ENCODE assay signal across 28 mouse cellular contexts in the genomic region with DNA sequence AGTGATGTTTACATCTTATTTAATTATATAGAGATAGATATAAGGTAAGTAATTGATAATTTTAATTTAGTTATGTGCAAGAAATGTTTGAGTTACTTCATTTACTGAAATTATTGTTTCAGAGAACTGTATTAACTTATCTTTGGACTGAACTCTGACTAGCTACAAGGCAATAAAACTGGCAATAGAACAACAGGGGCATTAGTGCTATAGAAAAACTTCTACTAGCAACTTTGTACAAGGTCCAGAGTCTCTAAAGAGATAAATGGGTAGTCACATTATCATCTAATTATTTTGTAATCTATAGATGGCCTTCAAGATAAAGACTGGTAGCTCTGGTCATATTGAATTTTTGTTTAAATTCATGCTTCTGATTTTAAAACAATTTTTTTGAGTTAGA.
"Had no signal": no experiment of that assay in that cellular context is flagged by ENCODE, and none has a peak within 500 bp of the region (broad histone marks: within the 10 kb centered on the region; RNA-seq: fewer than 3 reads in every experiment).

No protein-coding gene starts in this region.

- H3K4me2 ChIP-seq: embryonic facial prominence, embryonic 12.5 days; embryonic facial prominence, embryonic 13.5 days; embryonic facial prominence, embryonic 15.5 days; forebrain, embryonic 12.5 days; forebrain, embryonic 13.5 days; forebrain, embryonic 15.5 days had no signal

- H3K27me3 ChIP-seq: embryonic facial prominence, embryonic 12.5 days; embryonic facial prominence, embryonic 13.5 days; embryonic facial prominence, embryonic 15.5 days; forebrain, embryonic 12.5 days; forebrain, embryonic 13.5 days; forebrain, embryonic 15.5 days had no signal

- H3K4me3 ChIP-seq: embryonic facial prominence, embryonic 10.5 days; embryonic facial prominence, embryonic 12.5 days; embryonic facial prominence, embryonic 13.5 days; embryonic facial prominence, embryonic 15.5 days; erythroblast, embryonic 14.5 days; forebrain, embryonic 10.5 days; forebrain, embryonic 12.5 days; forebrain, embryonic 13.5 days; forebrain, embryonic 15.5 days; gastrocnemius, adult 2 months had no signal

- H3K27ac ChIP-seq: embryonic facial prominence, embryonic 10.5 days; embryonic facial prominence, embryonic 12.5 days; embryonic facial prominence, embryonic 13.5 days; embryonic facial prominence, embryonic 15.5 days; forebrain, embryonic 10.5 days; forebrain, embryonic 12.5 days; forebrain, embryonic 13.5 days; forebrain, embryonic 15.5 days; gastrocnemius, adult 2 months had no signal

- H3K36me3 ChIP-seq: embryonic facial prominence, embryonic 10.5 days; embryonic facial prominence, embryonic 12.5 days; embryonic facial prominence, embryonic 13.5 days; embryonic facial prominence, embryonic 15.5 days; forebrain, embryonic 10.5 days; forebrain, embryonic 12.5 days; forebrain, embryonic 15.5 days had no signal

- H3K4me1 ChIP-seq: embryonic facial prominence, embryonic 12.5 days; embryonic facial prominence, embryonic 15.5 days; forebrain, embryonic 10.5 days; forebrain, embryonic 12.5 days; forebrain, embryonic 13.5 days; forebrain, embryonic 15.5 days had no signal

- DNase-seq: cerebellum, adult 2 months; cerebellum, adult 8-10 months; cerebellum, adult 9-10 months; cerebellum, adult 9-11 months; cerebellum, postnatal 10 days; cerebellum, postnatal 14 days; cerebellum, postnatal 25 days; cerebellum, postnatal 36 days; embryo, embryonic 11 days; forebrain, postnatal 0 days; gastrocnemius, adult 2 months; gastrocnemius, postnatal 10 days; gastrocnemius, postnatal 14 days; gastrocnemius, postnatal 25 days; gastrocnemius, postnatal 36 days; heart, adult 11 months; heart, adult 18-20 months had no signal

- ATAC-seq: forebrain, embryonic 13.5 days; forebrain, embryonic 14.5 days; forebrain, embryonic 15.5 days; forebrain, embryonic 16.5 days; forebrain, postnatal 0 days had no signal

- H3K9me3 ChIP-seq: embryonic facial prominence, embryonic 10.5 days; embryonic facial prominence, embryonic 12.5 days; embryonic facial prominence, embryonic 13.5 days; embryonic facial prominence, embryonic 15.5 days; forebrain, embryonic 10.5 days; forebrain, embryonic 12.5 days; forebrain, embryonic 13.5 days; forebrain, embryonic 15.5 days had no signal

- H3K9ac ChIP-seq: embryonic facial prominence, embryonic 12.5 days; embryonic facial prominence, embryonic 13.5 days; embryonic facial prominence, embryonic 15.5 days; forebrain, embryonic 12.5 days; forebrain, embryonic 13.5 days; forebrain, embryonic 15.5 days; forebrain, postnatal 0 days had no signal
